Mouse (Mus musculus) macrophage (primary cell): ENCODE measurements at regions not wholly inside any gene's neighbourhood (a gene's known extent, or its start where the extent isn't known, plus 50 kb on each side); places are given as distances from the start of the nearest gene placed in this dataset.

Experiments
- H3K27ac ChIP-seq: fragments of 350-480 bp; formaldehyde crosslinking; 2 replicates; pipeline ENCODE4 v1.9.0; 2021
- H3K36me3 ChIP-seq: fragments of 350-480 bp; formaldehyde crosslinking; 2 replicates; pipeline ENCODE4 v1.9.0; 2021; ENCODE audit errors: inconsistent target
- H3K4me3 ChIP-seq: fragments of 350-480 bp; formaldehyde crosslinking; 2 replicates; pipeline ENCODE4 v1.9.0; 2021; ENCODE audit errors: inconsistent target
- H3K79me2 ChIP-seq: fragments of 350-480 bp; formaldehyde crosslinking; 2 replicates; pipeline ENCODE4 v1.9.0; 2021; ENCODE audit errors: inconsistent target
- WGBS: methylation state at CpG from one replicate; pipeline ENCODE4 v1.1.7; 2026; ENCODE audit warnings: inconsistent platforms; ENCODE audit not compliant: missing documents; 5-methylcytosine and 5-hydroxymethylcytosine counted together

- no peak overlapping the region for H3K4me3 ChIP-seq
- H3K36me3 ChIP-seq, result no peaks in the 10 kb centered on the region
- 89% methylated on average over 3 of the region's 3 CpGs for WGBS
- no peaks in the 10 kb centered on the region for H3K79me2 ChIP-seq
- no peak overlapping the region for H3K27ac ChIP-seq
These were observed 107.2 kb upstream of the Eepd1 start for GRCm38 (mm10) chr9:25374161-25374560.

- H3K79me2 ChIP-seq, result no peaks in the 10 kb centered on the region
- H3K27ac ChIP-seq, result no peak overlapping the region
- no peak overlapping the region for H3K4me3 ChIP-seq
- no peaks in the 10 kb centered on the region for H3K36me3 ChIP-seq
- 63% methylated on average over 1 of the region's 1 CpGs for WGBS
These were observed 105.1 kb upstream of the Eepd1 start for GRCm38 (mm10) chr9:25376209-25376608.

DNA sequence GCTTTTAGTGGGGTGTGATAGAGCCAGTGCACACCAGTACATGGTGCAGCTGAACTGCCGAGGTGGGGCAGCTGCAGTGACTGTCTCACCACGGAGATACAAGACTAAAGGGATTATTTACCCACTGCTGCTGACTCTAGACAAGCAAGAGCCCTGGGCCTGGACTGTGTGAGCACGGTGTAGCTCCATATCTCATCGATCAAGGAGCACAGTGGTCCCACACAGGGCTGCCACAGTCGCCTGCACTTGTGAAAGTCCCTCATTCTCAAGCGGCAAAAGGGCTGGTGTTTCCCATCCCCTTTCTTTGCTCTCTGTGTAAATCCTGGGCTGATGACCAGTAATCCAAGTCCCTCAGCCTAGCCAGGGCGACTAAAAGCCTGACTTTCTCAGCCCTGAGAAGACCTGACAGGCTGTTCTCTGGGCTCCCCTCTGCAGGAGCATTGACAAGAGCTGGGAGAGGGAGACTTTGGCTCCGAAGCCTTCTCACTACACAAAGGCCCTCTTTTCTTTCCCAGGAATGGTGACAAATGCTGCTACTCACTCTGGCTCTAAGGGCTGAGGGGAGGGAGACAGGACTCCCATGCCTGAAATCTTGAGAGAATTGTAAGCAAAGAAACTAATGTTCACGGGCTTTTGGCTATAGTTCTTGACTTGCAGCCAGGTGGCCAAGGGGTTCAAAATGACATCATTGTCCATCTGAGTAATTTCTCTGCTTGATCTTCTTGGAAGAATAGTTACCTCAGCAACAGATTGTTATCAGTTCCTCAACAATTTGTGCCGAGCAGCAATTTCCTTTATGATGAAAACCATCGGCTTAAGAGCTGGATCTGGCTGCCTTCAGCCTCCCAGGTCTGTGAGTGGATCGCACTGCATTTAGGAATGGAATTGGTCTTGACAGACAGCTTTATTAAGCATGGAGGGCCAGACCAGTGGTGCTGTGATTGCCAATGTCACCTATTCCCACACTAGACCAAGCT, 103.3 kb upstream of the Eepd1 start:
- H3K36me3 ChIP-seq, result no peaks in the 10 kb centered on the region
- no peak overlapping the region for H3K27ac ChIP-seq
- no peak overlapping the region for H3K4me3 ChIP-seq
- WGBS, result 67% methylated on average over 12 of the region's 12 CpGs
- H3K79me2 ChIP-seq, result no peaks in the 10 kb centered on the region

DNA sequence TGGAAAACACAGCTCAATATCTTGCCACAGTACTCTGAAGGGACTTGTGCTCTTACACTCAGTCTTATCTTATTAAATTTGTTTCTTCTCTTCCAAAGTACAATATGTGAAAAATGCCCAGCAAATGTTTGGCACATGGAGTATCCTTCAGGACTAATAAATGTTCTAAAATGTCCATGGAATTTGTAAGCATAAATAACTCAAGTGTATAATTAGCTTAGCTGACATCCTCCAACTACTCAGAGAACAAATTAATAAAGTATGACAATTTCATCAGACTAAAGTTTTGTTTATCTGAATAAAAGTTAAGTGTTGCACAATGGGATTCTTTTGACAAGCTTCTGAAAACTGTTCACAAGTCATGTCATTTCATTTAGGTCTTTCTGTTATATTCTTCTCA, 96.0 kb upstream of the Eepd1 start:
- Histone ChIP-seq H3K4me3 (no peak overlapping the region), H3K36me3 (no peaks in the 10 kb centered on the region), H3K79me2 (no peaks in the 10 kb centered on the region), H3K27ac (no peak overlapping the region)

GRCm38 (mm10) chr9:25387876-25388650, 93.3 kb upstream of the Eepd1 start:
- H3K79me2 ChIP-seq, result no peaks in the 10 kb centered on the region
- H3K36me3 ChIP-seq, result no peaks in the 10 kb centered on the region
- H3K27ac ChIP-seq, result no peak overlapping the region
- WGBS, result 88% methylated on average over 4 of the region's 4 CpGs
- no peak overlapping the region for H3K4me3 ChIP-seq

- Histone ChIP-seq H3K79me2 (no peaks in the 10 kb centered on the region), H3K27ac (no peak overlapping the region), H3K4me3 (no peak overlapping the region), H3K36me3 (no peaks in the 10 kb centered on the region)
- WGBS, result 92% methylated on average over 3 of the region's 3 CpGs
These were observed 92.0 kb upstream of the Eepd1 start for GRCm38 (mm10) chr9:25389351-25389750.

- H3K36me3 ChIP-seq, result no peaks in the 10 kb centered on the region
- no peak overlapping the region for H3K4me3 ChIP-seq
- no peaks in the 10 kb centered on the region for H3K79me2 ChIP-seq
- H3K27ac ChIP-seq, result no peak overlapping the region
- 48% methylated on average over 9 of the region's 9 CpGs for WGBS
These were observed 80.6 kb upstream of the Eepd1 start for GRCm38 (mm10) chr9:25400647-25401335.

DNA sequence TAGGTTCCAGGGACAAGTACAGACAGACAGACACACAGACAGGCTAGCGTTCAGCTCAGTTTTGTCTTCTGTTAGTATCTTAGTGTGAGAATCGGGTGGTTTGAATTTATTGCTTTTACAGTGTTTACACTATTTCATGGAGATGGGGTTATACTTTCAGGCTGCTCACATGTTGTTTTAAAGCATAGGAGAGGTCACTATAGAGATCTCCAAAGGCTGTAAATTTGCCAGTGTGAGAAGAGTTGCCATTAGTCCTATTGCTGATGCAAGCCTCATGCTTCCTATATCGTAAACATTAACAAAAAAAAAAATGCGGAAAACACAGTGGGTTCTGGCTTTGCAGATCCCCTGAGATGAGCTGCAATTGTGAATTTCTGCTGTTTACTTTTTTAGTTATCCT, 75.5 kb upstream of the Eepd1 start:
- Histone ChIP-seq H3K79me2 (no peaks in the 10 kb centered on the region), H3K36me3 (no peaks in the 10 kb centered on the region), H3K27ac (no peak overlapping the region), H3K4me3 (no peak overlapping the region)
- 95% methylated on average over 4 of the region's 4 CpGs for WGBS

- 82% methylated on average over 3 of the region's 3 CpGs for WGBS
- Histone ChIP-seq H3K4me3 (no peak overlapping the region), H3K27ac (no peak overlapping the region), H3K79me2 (no peaks in the 10 kb centered on the region), H3K36me3 (no peaks in the 10 kb centered on the region)
These were observed 72.8 kb upstream of the Eepd1 start for GRCm38 (mm10) chr9:25408518-25408917.

DNA sequence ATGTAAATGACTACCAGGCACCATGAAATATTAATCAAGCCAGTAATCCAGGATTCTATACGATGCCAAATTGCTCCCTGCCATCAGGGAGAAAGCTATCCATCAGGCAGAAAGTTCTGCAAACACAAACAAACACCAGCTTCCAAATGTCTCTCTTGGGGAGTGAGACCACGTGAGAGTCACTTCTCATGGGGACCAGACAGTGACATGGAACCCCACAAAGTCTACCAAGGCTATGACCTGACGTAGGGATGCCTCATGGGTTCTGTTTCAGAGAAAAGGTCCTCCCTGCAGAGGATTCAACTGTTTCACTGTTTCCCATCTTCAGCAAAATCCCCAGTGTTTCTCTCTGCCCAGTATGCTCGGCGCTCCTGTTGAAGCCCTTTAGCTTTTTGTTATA, 71.6 kb upstream of the Eepd1 start:
- WGBS, result 72% methylated on average over 5 of the region's 5 CpGs
- Histone ChIP-seq H3K79me2 (no peaks in the 10 kb centered on the region), H3K36me3 (no peaks in the 10 kb centered on the region), H3K4me3 (no peak overlapping the region), H3K27ac (no peak overlapping the region)

DNA sequence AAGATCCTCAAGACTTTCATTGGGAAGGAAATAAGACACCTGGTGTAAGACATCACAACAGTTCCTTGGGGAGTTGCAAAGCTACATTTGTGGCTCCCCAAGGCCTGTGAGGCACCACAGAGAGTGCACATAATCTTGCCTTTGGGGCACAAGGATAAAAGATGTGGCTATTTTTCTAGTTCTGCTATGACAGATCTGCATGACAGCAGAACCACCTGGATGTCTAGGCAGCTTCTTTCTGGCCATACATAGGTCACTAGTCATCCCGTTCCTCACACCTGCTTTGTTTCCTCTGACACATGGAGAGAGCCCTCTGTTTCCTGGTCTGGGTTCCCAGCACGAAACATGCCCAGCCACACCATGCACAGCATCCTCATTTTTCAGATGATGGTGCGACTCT, 67.5 kb upstream of the Eepd1 start:
- 81% methylated on average over 3 of the region's 3 CpGs for WGBS
- H3K4me3 ChIP-seq, result no peak overlapping the region
- H3K36me3 ChIP-seq, result no peaks in the 10 kb centered on the region
- no peak overlapping the region for H3K27ac ChIP-seq
- H3K79me2 ChIP-seq, result no peaks in the 10 kb centered on the region

- WGBS, result 100% methylated on average over 2 of the region's 2 CpGs
- Histone ChIP-seq H3K79me2 (no peaks in the 10 kb centered on the region), H3K36me3 (no peaks in the 10 kb centered on the region), H3K27ac (no peak overlapping the region), H3K4me3 (no peak overlapping the region)
These were observed 67.0 kb upstream of the Eepd1 start for GRCm38 (mm10) chr9:25414315-25414714.

DNA sequence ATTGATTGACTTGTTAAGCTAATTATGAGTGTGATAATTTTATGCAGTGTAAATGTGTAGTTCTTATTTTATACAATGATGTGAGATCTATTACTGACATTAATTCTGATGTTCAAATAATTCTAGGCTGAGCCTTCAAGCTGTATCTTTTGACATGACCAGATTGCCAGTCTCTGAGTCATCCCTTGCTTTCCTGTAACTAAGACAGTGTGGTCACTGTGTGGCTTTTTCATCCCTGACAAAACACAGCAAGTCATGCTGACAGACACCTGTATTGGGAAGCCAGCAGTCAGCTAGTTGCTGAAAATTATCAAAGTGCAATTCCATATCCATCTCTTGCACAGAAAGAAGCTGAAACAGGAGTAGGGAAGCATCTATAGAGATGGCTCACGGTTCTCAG, 54.4 kb upstream of the Eepd1 start:
- Histone ChIP-seq H3K79me2 (no peaks in the 10 kb centered on the region), H3K27ac (no peak overlapping the region), H3K36me3 (no peaks in the 10 kb centered on the region), H3K4me3 (no peak overlapping the region)
- 100% methylated on average over 1 of the region's 1 CpGs for WGBS

GRCm38 (mm10) chr9:25429450-25430213, 51.7 kb upstream of the Eepd1 start:
- peak overlapping the region; percentile 53 for H3K27ac ChIP-seq

More at GRCm38 (mm10) chr9:25429450-25430213, 51.7 kb upstream of the Eepd1 start:
- WGBS, result 26% methylated on average over 5 of the region's 6 CpGs
- Histone ChIP-seq H3K79me2 (no peaks in the 10 kb centered on the region), H3K36me3 (no peaks in the 10 kb centered on the region), H3K4me3 (no peak overlapping the region)
